Mouse (Mus musculus): ENCODE measurements around the gene Hnrnpul1.
A peak's percentile ranks its signal among the peaks of the same experiment; 100 is the strongest.

GRCm38 (mm10) chr7:25679971-25680370 lies 74.6 kb downstream of the Hnrnpul1 start:
- TF ChIP-seq CTCF (IDR thresholded peaks at IDR 0.05; ENCODE audit: low read depth, low read length) (peak; percentile 55), POLR2A (IDR thresholded peaks at IDR 0.05; ENCODE audit: borderline replicate concordance, low read depth, low read length) (no peak)
